Mouse (Mus musculus): Measurements from ENCODE around the gene Tmem211.

Gene Tmem211

DNA sequence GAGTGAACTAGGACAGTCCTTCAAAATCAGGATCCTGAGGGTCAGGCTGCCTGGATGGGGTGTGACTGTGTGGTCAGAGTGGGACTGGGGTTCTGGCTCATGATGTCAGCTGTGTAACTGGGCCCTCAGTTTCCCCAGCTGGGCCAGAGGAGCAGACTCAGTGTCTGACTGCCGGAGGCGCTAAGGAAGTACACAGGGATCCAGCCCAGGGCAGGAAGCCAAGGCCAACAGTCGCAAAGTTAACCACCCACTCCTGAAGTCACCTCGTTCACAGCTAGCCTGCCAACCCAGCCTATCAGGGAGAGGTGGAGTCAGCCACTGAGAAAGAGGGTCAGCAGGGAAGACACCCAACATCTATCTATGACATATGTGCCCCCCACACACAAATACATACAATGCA lies 18.7 kb upstream of the Tmem211 start:
- no peak for TF ChIP-seq GATA4 (IDR thresholded peaks at IDR 0.05; ENCODE audit: insufficient replicate concordance, low read length)

DNA sequence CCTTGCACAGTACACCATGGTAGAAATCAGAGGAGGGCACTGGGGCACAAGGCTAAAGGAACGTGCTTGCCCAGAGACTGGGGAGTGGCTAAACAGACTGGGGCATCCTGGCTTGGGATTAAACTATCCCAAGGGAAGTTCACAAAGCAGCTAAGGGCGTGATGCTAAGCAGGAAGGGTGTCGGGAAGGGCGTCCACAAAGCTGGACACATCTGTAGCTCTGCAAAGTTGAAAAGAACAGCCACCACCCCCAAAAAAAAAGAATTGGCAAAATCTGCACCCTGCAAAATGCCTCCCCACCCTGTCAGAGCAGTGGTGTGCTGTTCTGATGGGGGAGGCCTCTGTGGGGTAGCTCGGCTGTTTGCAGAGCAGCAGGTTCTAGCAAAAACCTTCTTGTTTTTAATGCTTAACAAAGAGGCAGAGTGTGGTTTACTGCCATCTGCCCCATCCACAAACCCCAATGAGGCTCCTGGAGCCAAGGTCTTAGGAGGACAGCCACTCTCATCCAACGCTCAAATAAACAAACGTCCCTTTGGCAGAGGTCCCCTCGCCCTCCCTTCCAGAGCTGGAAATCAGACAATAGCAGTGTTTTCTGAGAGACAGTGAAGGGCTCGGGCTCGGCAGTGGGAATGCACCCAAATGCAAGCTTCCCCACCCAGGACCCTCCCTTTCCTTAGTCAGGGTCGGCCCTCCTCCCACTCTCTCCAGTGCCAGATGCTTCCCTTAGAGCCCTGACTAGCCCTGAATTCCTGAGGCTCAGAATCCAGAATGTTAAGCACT lies 17.9 kb upstream of the Tmem211 start:
- TF ChIP-seq GATA4 (IDR thresholded peaks at IDR 0.05; ENCODE audit: insufficient replicate concordance, low read length), result no peak

DNA sequence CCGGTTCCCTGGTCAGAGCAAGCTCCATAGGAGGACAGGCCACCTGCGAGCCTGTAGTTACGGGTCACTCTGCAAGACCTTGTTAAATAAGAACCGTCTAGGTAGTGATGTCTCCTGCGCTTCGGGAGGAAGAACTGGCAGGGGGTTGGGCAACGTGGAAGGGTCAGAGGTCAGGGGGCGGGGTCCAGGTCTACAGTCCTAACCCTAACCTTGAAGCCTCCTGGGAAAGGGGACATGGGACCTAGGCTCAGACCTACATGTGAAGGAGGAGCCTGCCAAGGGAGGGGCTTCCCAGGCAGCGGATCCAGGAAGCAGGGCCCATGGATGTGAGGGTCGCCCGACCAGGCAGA lies 17.3 kb upstream of the Tmem211 start:
- TF ChIP-seq GATA4 (IDR thresholded peaks at IDR 0.05; ENCODE audit: insufficient replicate concordance, low read length), result no peak

DNA sequence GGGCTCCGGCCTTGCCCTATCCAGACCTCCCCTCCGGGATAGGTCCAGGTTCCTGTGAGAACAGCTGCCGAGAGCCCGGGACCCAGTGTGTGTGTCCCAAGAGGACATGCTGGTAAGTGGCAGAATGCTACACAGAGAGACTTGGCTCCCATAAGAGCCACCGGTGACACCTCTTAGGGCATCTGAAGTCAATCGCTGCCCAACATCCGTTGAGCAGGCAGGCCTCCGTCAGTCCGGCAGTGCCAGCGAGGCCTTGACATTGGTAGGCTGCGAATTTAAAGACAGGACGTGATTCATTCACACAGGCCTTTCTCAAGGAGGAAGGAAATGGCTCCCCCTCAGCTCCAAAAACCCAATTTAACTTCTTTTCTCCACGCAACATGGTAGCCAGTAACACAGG lies 16.8 kb upstream of the Tmem211 start:
- no peak for TF ChIP-seq GATA4 (IDR thresholded peaks at IDR 0.05; ENCODE audit: insufficient replicate concordance, low read length)

DNA sequence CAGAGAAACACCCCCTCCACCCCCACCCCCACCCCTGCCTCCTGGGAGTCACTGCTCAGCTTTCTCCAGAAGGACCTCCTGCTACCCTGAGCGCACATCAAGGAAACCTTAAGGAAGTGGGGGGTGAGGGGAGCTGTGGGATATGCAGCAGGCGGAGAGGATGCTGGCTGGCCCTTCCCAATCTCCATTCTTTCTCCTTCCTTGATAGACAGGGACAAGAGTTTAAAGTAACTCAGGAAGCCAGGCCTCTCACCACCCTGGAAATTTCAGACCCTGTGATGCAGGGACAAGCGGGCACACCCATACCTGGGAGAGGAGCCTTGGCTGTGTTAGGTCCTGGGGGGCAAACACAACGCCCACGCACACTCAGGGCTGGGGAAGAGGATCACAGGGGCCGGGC lies 16.4 kb upstream of the Tmem211 start:
- peak; percentile 29; the same call in 1 of the 2 replicates for TF ChIP-seq GATA4 (IDR thresholded peaks at IDR 0.05; ENCODE audit: insufficient replicate concordance, low read length)

DNA sequence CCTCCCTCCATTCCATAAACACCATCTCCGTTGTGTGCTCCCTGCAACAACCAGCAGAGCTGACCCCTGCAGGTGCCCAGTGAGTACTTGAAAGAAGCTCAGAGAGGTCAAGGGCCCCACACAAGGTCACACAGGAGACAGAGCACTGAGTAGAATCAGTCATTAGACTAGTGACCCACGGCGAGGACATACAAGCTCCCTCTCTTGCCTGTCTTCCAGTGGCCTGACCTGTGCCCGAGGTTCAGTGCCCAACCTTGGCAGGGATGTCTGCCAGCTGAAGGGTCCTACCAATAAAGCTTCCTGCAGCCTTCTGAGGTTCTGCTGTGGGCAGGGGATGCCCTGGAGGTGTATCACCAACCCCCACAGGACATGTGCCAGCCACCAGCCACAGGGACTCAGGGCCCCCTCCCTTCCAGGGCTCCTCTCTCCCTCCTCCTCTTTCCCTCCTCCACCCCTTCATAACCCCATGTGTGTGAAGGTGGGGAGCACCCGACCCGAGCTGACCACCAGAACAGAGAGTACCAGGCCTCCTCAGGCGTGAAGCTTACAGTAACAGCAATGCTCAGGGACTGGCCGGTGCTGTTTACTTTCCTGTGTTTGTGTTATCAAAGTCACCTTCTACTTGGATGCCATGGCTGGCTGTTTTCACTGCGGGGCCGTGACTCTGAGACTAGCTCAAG lies 14.4 kb upstream of the Tmem211 start:
- no peak for TF ChIP-seq GATA4 (IDR thresholded peaks at IDR 0.05; ENCODE audit: insufficient replicate concordance, low read length)

DNA sequence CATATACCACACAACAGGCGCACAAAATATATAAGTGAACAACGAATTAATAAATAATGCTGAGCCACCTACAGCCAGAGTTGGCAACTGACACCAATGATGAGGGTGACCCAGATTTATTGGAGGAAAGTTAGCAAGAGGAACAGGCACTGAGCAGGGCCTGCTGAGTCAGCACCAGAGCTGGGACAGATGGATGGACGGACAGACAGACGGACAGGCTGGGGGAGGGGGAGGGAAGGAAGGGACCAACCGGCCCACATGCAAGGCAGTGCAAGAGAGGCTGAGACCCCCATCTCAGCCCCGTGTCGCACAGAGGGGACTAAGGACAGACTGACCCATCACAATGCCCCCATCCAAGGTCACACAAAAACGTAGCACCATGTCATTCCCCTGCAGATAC lies 12.7 kb upstream of the Tmem211 start:
- no peak for TF ChIP-seq GATA4 (IDR thresholded peaks at IDR 0.05; ENCODE audit: insufficient replicate concordance, low read length)

DNA sequence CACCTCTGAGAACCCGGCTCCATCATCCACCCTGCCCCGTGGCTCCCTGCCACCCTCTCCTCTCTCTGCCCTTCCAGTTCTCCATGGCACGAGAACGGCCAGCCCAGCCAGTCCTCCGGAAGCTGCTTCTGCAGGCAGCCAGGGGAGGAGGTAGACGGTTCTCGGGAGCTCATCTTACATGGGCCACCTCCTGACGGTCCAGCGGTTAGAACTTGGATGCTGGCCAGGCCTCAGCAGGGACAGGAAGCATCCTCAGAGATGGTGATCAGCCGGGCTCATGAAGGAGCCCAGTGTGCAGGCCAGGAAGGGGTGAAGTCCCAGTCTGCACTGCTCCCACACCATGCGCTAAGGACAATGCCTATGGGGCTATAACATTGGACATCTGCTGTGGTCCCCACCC lies 12.3 kb upstream of the Tmem211 start:
- TF ChIP-seq GATA4 (IDR thresholded peaks at IDR 0.05; ENCODE audit: insufficient replicate concordance, low read length), result no peak

DNA sequence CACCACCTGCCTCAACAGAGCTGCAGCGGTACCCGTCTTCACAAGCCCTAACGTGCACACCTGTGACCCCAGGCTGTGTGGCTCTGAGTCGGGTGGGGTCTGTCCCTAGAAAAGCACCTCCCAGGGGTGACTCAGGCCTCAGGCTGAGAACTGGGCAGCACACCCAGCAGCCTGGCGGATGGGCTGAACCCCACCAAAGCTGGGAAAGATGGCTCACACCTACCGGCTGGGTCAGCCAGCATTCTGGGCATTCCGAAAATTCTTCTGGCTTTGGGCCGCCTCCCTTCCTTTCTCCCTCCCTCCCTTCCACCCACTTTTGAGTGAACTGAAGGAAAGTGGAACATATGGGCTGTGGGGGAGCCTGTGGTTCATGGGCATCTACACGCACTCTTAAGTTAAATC lies 11.1 kb upstream of the Tmem211 start:
- TF ChIP-seq GATA4 (IDR thresholded peaks at IDR 0.05; ENCODE audit: insufficient replicate concordance, low read length), result no peak

DNA sequence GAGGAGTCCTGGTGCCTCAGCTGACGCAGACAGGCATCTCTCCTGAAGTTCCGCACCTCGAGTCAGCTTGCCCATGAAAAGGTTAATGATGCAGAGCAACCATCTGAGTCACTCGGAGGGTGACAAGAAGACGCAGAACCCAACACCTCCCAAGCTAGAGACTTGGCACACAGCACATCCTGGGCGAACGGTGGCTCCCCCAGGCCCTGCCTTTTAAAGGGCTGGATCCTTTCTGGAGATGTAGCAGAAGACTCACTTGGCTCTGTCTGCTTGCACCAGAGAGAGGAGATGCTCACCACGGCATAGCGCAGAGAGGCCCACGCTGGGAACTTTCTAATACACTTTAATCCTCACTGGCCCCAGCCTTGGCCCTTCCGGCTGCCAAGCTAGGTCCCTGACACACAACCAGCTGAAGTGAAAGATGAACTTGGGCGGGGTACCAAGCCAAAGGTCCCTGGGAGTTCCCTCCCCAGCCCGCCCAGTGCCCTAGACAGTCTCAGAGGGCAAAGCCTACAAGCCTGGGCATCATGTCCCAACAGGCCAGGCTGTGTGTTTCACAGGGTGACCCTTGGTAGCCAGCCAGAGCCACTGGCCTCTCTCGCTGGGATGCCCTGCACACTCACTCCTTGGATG lies 10.3 kb upstream of the Tmem211 start:
- TF ChIP-seq GATA4 (IDR thresholded peaks at IDR 0.05; ENCODE audit: insufficient replicate concordance, low read length), result no peak

DNA sequence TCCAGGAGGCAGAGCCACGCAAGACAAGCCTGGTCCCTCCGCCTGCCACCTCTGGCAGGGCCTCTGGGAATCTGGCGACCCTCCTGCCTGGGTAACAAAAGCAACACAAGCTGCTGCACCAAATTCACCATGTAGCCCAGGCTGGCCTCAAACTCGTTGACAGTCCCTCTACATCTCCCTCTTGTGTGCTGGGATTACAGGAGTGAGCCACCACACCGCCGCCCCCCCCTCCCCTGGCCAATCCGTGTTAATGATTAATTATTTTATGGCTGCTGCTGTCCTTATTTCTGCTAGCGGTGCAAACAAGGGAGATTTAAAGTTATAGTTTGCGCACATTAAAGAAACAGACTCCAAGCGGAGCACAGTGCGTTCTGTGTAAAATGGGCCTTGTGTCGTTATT lies 9.6 kb upstream of the Tmem211 start:
- TF ChIP-seq GATA4 (IDR thresholded peaks at IDR 0.05; ENCODE audit: insufficient replicate concordance, low read length), result no peak

DNA sequence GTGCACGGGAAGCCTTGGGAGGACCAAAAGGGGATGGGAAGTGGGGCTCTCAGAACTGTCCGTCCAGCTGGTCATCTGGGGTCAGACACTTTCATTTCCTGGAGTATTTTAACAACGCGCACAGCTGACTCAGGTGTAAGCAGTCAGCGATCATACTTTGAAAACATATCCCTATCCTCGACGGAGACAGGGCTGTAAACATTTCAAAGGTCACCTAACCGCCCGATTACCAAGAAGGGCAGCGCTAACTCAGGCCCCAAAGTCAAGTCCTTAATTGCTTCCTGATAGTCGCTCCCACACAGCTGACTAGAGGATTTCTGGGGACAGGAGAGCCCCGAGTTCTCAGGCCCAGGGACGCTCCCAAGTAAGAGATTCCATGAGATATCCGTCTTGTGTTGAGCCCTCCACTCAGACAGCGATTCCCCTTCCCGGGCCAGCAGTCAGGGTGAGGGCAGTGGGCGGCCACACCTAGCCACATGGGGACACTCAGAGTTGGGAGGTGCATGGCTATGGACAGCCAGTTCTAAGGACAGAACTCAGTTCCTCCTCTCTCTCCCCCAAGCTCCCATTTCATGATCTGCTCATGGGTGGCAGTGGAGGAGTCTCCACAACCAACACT lies 8.0 kb upstream of the Tmem211 start:
- TF ChIP-seq GATA4 (IDR thresholded peaks at IDR 0.05; ENCODE audit: insufficient replicate concordance, low read length), result no peak

DNA sequence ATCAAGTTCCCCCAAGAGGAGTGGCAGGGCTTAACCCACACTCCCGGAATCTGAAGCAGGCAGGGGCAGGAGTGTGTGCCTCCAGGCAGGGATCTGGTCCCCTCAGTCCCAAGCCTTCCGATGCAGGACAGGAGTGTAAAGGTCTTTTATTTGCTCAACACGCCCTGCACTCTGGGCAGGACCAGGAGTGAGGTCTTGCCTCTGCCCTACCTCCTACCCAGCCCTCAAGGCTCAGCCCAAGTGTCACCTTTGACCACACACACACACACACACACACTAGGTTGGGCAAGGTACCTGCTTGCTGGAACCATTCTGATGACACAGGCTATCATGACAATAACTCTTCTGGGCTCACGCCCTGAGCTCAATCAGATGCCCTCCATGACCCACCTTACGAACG lies 7.3 kb upstream of the Tmem211 start:
- TF ChIP-seq GATA4 (IDR thresholded peaks at IDR 0.05; ENCODE audit: insufficient replicate concordance, low read length), result no peak

DNA sequence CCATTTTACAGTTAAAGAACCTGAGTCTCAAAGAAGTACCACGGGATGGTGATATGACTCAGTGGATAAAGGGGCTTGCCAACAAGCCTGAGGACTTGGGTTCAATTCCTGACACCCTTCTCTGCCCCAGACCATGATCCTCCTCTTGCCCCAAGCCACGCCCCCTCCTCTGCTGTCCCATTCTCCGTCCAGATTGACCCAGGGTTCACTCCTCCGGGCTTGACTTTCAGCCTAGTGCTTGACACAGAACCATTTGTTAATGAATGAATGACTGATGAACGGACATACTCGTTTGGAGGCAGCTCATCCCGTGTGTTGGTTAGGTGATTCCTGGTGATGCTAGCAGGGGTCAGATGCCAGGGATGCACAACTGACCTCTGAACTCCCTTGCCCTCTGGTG lies 6.8 kb upstream of the Tmem211 start:
- no peak for TF ChIP-seq GATA4 (IDR thresholded peaks at IDR 0.05; ENCODE audit: insufficient replicate concordance, low read length)

DNA sequence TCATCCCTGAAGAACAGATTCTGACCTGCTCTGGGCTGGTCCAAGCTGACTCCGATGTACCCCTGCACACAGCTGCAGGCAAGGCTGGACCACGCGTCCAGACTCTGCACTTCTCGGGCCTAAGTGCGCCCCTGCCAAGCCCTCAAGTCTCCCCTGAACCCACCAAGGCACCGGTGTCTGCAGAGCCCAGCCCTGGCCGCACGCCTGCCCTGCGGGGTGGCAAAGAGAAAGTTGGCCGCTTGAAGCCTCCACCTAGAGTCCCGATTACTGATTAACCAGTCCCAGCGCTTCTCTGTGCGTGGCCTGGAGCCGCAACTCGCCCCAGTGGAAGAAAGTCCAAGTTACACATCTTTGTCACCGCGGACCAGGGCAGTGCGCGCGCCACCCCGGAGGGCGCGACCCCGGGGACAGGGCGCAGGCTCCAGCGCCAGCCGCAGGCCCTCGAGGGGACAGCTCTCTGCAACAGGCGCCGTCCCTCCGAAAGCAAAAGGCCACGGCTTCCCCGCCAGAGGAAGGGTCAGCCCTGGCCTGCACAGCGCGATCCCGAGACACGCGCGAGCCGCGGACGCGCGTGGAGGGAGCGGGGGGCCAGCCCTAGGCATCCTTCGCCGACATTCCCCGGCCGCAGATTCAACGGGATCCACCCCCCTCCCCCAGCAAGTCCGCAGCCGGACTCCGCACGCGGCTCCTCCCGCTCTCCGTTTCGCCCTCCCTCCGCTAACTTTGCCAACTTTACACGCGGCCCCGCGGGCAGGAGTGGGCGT lies 6.1 kb upstream of the Tmem211 start:
- no peak for TF ChIP-seq GATA4 (IDR thresholded peaks at IDR 0.05; ENCODE audit: insufficient replicate concordance, low read length)
